Mouse (Mus musculus) left cerebral cortex, postnatal 4 days (tissue): ENCODE results near the gene Aig1. TPM values are rescaled to one million over a fixed set of nuclear protein-coding genes. Genes with fewer than 3 reads are reported as not detected.

Experiments used
- DNase-seq: peaks from one replicate; pipeline ENCODE4 v3.0.0-alpha.2; 2022
- intact Hi-C: fragments of 180-260 bp; cut with DNase I; formaldehyde crosslinking; loops from one replicate; pipeline ENCODE4 v1.15.1; 2025
- total RNA-seq, 2 experiments: library from RNA; stranded (reverse); gene quantifications; 2 replicates each; pipeline ENCODE4 v1.2.3; 2021

Aig1 gene
- total RNA-seq, 2 experiments from 2014 or later: 62.3 to 66.2 TPM

DNA sequence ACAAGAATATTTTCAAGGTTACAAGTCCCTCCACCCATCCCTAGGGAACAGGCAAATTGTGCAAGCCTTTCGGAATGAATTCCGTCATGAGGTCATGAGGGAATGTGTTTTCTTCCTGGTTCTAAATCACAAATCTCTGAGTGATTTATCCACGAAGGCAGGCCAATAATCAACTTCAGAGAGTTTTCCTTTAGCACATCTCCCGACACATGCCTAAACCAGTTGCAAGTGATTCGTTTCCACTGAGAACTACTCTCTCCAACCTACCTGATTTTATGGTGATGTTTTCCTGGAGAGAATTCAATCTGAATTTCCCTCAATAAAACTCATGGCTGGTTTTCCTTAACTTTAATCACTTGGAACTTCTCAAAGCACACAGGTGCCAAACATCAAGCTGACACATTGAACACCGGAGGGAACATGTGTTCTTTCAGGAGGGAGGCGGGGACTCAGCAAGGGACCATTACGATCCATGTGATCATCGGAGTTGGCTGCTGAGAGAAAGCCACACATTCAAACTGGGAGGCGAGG, 201.5 kb downstream of the Aig1 start:
- DNase-seq: no peak
- intact Hi-C loops: no loop called here

DNA sequence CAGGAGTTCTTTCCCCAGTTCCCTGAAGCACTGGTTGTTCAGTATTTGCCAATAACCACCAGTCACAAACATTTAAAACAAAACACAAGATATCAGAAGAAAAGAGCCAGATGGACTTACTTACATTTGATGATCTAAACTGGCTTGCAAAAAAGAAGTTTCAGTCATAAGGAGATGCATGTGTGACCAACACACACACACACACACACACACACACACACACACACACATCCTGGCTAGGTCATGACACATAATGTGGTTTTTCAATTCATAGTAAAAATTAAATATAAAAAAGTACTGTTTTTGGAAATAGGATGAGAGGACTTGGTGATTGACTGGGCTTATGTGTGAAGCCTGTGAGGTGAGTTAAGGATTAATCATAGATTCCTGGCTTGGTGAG, 205.3 kb downstream of the Aig1 start:
- intact Hi-C loops: no loop called here
- no peak for DNase-seq

DNA sequence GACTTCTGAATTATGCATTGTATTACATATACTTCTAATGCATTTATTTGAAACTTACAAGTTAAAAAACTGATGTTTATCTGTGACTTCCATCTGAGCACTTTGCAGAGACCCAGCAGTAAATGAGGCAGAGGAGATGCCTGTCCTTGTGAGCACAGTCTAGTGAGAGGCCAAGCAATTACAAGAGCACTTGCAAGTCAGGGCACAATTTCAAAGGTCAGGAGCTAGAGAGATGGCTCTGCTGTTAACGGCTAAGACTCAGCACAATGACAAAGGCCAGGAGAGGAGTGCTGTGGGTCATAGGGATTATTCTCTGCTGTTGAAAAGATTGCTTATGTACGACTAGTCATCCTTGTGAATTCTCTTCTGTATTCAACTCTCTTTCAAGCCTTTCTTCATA, 209.0 kb downstream of the Aig1 start:
- intact Hi-C loops: no loop called here
- no peak for DNase-seq

DNA sequence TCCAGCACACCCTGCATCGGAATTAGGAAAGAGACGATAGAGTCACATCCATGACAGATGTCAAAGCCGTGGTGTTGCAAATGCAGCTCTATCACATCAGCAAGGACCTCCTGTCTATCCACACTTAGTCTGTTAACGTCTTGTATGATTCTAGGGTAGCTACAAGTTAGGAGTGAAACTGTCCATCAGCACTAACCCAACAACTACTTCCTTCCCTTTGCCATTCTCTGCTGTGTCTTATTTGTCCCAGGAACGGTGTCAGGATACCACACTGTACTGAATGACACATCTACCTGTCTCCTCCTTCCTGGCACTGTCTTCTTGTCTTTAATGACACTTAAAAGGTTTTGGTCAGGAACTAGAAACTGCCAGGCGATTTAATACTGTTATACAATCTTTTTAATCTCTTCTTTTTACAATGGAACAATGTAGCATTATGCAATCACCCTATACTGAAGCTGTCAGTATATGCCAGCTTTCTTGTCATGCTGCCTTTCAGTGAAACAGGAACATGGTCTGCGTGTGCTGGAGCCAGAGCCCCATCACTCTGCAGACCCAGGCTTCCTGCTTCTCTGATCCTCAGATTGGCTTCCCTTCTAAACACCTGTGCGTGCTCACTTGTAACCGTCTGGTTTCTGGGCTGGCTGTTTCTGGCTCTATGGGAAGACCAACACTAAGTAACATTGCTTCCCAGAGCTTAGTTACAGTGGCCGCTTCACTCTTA, 214.9 kb downstream of the Aig1 start:
- intact Hi-C loops: no loop called here
- DNase-seq: no peak

DNA sequence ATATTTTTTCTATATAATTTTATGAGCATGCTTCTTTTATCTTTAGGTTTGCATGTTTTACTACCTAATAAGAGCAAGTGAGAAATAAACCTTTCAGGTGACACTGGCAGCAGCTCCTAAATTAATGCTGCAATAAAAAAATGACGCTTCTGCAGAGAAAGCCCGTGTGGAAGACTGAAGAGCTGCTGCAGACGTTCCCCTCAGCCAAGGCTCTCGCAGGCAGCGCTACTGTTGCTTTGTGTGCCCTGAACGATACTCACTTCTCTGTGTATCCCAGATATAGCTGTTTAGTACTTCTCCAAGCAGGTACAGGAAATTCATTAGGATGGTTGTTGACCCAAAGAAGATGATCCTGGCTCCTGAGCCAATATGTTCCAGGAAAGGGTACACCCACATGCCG, 215.5 kb downstream of the Aig1 start:
- DNase-seq: no peak
- intact Hi-C loops: no loop called here

DNA sequence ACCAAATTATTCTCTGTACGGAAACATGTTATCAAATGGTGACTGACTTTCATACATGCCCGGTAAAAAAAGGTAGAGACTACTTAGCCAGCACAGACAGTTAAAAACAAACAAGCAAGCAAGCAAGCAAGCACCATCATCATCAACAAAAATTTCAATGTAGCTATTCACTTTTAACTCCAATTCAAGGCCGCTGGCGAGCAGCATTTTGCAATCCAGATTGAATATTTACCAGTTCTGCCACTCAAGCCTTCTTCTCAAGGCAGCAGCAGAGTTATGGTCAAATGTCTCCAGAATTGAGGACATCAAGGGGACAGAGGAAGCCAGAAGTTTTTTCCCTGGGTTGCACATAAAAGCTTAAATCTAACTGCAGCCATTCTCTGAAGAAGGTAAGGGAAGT, 216.7 kb downstream of the Aig1 start:
- no peak for DNase-seq
- intact Hi-C loops: no loop called here

DNA sequence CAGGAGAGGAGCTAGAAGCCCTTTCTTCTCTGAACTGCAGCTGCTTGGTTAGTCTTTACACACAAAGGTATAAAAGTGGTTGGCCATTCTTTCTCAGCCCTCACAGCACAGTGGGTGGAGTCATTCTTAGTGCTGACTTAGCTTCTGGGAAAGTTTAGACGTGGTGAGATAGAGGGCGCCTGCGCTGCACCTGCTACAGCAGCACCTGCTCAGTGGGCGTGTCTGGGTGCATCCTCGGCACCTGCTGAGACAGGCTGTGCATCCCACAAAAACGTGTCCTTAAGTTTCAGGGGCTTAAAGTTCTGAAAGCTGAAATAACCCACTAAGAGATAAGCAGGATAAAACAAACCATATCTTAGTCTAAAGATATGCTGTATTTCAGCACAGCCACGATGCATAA, 227.0 kb downstream of the Aig1 start:
- intact Hi-C loops: no loop called here
- no peak for DNase-seq

DNA sequence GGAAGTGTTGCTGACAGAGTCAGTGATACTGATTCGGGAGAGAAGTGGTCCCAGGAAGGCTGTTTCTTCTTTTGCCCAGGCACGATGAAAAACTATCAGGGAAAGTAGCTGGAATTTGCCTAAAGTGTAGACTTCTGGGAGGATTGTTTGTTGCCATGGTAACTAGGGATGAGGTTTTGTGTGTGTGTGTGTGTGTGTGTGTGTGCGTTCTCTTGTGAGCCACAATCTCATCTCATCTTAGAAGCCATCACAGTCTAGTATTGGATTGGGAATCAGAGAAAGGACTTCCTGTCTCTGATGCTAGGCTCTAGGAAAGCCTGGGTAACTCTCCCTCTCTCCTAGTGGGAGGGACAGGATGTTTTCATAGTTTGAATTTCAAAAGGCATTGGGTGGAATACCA, 237.0 kb downstream of the Aig1 start:
- intact Hi-C loops: no loop called here

DNA sequence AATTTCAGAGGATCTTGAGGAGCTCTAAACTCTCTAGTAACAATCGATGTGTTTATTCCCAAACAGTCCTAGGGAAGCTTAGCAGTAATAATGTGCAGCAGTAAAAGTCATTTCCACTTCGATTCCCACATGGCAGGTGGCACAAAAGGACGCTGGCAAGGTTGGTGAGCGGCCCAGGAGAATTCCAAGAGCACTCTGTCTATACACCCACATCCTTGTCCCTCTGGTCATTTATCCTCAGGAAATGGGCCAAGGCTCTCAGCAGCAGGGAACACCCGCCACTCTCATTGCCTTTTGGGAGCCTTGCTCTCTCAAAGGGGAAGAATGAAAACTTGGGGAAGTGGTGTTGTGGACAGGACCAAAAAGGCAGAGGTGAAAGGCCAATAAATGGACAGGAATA, 245.0 kb downstream of the Aig1 start:
- peak; percentile 1 for DNase-seq
- intact Hi-C loops: no loop called here

More for the DNA sequence above, 237.0 kb downstream of the Aig1 start:
- no peak for DNase-seq

DNA sequence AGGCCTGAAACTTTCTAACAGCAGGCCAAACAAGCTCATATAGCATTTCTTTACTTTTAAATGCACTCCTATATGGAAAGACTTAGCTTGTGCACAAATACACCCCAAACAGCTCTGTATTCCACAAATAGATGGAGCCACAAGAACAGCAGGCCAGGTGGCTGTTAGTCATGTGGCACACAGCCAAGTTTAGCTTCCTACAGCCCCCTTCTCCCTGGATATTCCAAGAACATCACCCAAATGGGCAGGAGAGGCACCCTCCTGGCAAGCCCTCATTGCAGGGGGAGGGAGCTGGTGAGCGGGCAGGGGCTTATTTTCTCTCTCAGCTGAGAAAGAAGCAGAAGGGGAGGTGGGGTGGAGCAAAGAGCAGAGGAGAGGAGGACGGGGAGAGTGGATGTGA, 267.9 kb downstream of the Aig1 start:
- peak; percentile 17 for DNase-seq
- intact Hi-C loops: no loop called here

DNA sequence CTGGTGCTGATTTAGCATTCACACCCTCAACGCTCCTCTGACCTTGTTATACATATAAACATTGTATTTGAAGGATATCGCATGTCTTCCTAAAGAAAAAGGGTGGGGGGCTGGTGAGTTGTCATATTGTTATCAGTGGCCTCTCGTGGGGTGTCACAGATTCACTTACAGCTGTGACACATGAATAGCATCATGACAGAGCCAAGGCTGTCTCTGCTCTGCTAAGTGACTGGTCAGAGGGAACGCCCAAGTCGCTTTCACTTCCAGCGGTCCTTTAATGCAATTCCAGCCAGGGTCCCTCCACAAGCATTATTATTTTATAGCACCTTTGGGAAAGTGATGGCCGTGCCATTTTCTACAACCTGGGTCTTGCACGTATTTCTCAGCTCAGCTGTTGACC, 271.3 kb downstream of the Aig1 start:
- no peak for DNase-seq
- intact Hi-C loops: no loop called here

Other genes starting within 250 kb of the Aig1 start
- gene Hivep2, start 97.1 kb upstream of the Aig1 start, total RNA-seq: 100 to 1,000 TPM; 193 to 194 TPM